Mouse (Mus musculus): ENCODE results near the gene Cd28.

- TF ChIP-seq ETS1 (conservative IDR thresholded peaks at IDR 0.05; ENCODE audit: low read depth, low read length): no peak
- no peak for TF ChIP-seq GABPA (IDR thresholded peaks at IDR 0.05; ENCODE audit: insufficient replicate concordance, low read depth, low read length)
- TF ChIP-seq CTCF (conservative IDR thresholded peaks at IDR 0.05 in 1 of 2, IDR thresholded peaks at IDR 0.05 in 1 of 2; ENCODE audit: low read depth in 2 of 2, low read length in 2 of 2): no peak
- no peak for TF ChIP-seq USF2 (conservative IDR thresholded peaks at IDR 0.05; ENCODE audit: low read depth, low read length)
- peak; percentile 60 for TF ChIP-seq POLR2A (IDR thresholded peaks at IDR 0.05; ENCODE audit: low read depth, low read length)
- TF ChIP-seq EP300 (IDR thresholded peaks at IDR 0.05; ENCODE audit: low read length): no peak
- TF ChIP-seq NELFE (IDR thresholded peaks at IDR 0.05; ENCODE audit: low read depth, low read length): no peak; the same call in 1 of the 2 replicates
- no peak for TF ChIP-seq CHD2 (IDR thresholded peaks at IDR 0.05; ENCODE audit: low read length)
Observed at GRCm38 (mm10) chr1:60811998-60812397, 95.4 kb downstream of the Cd28 start.
